Mouse (Mus musculus): ENCODE results near the gene Slc7a6os.

The Slc7a6os gene

GRCm38 (mm10) chr8:106176891-106177290 lies 33.8 kb downstream of the Slc7a6os start:
- peak; percentile 19 for DNase-seq

DNA sequence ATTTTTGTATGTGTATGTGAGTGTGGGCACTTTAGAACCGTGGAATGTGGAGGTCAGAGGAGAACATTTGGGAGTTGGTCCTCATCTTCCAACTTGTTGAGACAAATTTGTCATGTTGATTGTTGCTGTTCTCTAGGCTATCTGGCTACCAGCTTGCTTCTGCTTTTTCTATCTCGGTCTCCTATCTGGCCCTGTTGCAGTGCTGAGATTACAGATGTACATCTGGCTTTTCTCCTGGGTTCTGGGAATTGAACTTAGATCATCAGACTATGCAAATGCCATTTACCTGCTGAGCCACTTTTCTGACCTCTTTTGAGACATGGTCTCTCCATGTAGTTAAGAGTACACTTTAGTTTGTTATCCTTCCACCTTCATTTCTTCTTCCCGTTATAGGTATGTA lies 37.2 kb downstream of the Slc7a6os start:
- no peak for DNase-seq

DNA sequence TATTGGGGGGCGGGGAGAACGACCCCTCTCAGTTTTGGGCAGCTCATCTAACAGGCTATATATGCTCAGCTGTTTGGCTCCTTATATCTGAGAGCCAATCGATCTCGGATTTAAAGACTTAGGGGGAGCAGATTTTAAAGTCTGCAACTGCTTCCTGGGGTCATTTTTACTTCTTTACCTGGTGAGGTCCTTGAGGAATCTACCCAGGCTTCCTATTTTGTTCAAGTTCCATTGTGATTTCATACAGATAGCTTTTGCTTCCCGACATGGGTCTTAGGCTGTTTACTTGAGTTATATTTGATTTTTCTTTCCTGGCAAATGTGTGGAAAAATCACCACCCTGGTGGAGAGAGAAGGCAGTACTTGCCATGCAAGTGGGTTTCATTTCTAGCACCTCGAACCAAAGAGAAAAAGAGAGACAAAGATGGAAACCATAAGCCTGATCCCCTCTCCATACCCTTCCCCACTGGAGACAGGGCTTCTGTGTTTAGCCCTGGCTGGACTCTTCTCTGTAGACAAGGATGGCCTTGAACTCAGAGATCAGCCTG lies 40.7 kb downstream of the Slc7a6os start:
- no peak for DNase-seq

DNA sequence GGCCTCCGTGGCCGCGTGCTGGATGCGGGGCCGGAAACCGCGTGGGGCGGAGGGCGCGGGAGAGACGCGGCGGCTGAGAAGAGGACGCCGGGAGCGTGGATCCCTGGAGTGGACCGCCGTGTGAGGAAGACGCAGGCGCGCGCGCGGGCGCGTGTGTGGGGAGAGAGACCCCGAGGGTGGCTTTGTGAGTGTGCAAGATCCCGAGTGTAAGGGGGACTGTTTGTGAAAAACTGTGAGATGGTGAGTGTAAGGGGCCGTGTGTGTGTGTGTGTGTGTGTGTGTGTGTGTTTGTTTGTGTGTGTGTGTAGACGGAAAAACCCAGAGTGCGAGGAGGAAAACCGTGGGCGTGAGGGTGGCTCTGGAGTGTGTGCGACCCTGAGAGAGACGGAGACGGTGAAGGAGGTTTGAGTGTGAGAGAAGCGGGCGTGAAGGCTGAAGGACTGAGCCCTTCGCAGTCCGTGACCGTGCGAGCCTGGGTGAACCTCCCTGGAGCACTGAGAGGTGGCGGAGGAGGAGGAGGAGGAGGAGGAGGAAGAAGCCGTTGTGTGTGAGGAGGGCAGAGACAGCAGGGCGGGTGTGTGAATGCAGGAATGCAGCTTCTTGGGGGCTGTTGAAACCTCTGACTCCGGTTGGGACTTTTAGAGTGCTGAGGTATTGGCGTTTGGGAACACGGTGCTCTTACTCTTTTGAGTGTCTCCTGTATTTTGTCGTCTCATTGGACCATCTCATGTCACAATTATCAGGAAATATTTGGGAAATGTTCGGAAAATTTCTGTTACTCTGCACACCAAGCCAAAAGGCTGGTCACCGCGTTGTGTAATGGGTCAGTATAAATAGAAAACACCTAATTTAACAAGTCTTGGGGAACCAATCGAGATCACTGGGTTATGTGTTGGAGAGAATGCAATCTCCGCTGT lies 41.5 kb downstream of the Slc7a6os start:
- peak; percentile 75 for DNase-seq

GRCm38 (mm10) chr8:106168356-106169016 lies 42.2 kb downstream of the Slc7a6os start, which contains the start of gene Slc7a6:
TSS of gene Slc7a6 (plus strand) at chr8:106168857.
- peak; percentile 91 for DNase-seq

DNA sequence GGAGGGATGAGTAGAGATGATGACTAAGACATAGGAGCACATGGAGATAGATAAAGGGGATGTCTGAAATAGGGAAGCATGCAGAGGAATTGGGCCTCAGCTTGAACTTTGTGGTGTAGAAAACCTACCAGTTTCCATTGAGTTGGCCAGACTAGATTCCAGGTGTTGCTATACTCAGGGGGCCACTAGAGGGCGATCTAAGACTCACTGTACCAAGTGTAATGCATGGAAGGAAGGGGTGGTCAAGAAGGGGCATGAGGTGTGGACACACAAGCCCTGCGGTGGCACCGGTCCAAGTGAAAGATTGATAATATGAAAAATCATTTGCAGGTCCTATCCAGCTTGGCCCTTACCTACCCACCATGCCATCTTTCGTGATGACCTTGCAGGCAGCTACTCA lies 45.3 kb downstream of the Slc7a6os start:
- peak; percentile 76 for DNase-seq

- no peak for DNase-seq
These were observed 47.5 kb downstream of the Slc7a6os start for GRCm38 (mm10) chr8:106163251-106163650.

DNA sequence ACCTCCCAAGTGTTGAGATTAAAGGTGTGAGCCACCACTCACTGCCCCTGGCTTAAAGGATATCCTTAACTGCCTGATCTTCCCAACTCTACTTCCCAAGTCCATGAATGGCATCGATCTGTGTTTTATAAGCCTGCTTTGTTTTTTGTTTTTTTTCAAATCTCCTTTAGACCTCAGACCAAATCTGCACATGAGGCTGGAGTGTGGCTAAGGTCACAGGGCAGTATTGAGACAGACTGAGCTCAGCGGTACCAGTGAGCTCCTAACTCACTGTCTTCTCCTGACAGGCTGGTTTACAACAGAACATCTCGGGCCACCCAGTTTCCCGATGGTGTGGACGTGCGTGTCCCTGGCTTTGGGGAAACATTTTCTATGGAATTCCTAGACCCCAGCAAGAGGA lies 50.9 kb downstream of the Slc7a6os start:
- DNase-seq, result no peak

DNA sequence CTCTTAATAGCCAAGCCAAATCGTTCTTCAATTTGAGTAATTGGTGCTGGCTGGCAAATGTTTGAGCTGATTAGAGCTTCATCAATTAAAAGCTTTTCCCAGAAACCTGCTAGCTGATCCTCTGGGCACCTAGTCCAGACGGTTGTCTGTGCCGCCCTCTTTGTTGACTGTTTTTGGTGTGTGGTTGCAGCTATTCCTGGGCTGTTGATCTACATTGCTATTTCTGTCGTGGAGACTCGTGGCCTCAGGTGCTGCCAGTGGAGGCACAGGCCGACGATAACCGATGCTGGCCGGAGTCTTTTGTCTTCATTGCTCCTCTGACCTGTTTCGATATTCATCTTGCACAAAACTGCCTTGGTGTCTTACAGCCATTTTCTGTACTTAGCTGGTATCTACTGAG lies 52.4 kb downstream of the Slc7a6os start:
- no peak for DNase-seq

- DNase-seq, result no peak
These were observed 53.3 kb downstream of the Slc7a6os start for GRCm38 (mm10) chr8:106157419-106157818.

DNA sequence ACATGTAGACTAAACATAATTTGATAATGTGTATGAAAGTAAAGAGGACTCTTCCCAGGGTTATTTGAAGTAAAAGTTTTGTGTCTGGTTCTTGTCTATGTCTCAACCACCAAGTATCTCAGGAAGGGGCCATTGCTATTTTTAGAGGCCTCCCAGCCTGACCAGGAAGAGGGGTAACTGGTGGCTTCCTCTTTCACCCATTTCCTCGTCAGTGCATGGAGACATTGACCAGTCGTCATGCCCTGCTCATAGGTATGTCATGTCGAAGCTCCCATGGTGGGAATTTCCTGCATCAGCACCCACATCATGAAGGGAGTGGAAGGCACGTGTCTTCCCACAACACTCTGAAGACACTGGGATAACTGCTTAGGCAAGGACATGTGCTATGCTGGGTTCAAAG lies 57.9 kb downstream of the Slc7a6os start:
- DNase-seq, result no peak

DNA sequence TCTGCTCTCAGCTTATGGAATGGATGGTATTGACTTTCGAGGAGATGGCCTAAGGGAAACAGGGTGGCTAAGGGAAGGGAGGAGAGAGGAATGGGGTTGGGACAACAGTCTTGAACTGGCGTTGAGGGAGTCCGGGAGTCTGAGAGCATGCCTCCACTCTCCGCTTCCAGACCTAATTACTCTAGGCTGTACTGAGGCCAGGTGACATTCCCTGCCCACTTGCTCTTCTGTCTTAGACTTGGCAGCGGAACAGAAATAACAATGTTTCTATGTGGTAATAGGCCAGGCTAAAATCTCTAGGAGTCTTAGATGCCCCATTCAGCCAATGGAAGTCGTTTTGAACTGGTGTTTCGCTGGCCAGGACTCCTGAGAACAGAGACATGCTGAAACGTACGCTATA lies 59.7 kb downstream of the Slc7a6os start:
- DNase-seq, result no peak
